Mouse (Mus musculus) left cerebral cortex, adult 2 months (tissue): ENCODE measurements around the gene Dbnl. TPM values are rescaled to one million over a fixed set of nuclear protein-coding genes. Genes with fewer than 3 reads are reported as not detected.

Experiments used
- DNase-seq, 2 experiments: peaks; one replicate each; pipeline ENCODE4 v3.0.0; 2021 to 2022; ENCODE audit warnings: low spot score in 2 of 2, mixed read lengths in 1 of 2; ENCODE audit errors: extremely low spot score in 1 of 2
- H3K27ac ChIP-seq: fragments of 200-600 bp; 2 replicates; pipeline ENCODE4 v1.8.1; 2022
- H3K4me3 ChIP-seq: fragments of 200-600 bp; 2 replicates; pipeline ENCODE4 v1.8.1; 2022
- CTCF ChIP-seq: fragments of 200-600 bp; IDR thresholded peaks from 2 replicates; pipeline ENCODE4 v1.8.1; 2022; ENCODE audit warnings: antibody characterized with exemption, mild to moderate bottlenecking, moderate library complexity
- intact Hi-C: fragments of 180-260 bp; cut with DNase I; formaldehyde crosslinking; loops from one replicate; pipeline ENCODE4 v1.15.1; 2025
- total RNA-seq, 2 experiments: library from RNA; stranded (reverse); gene quantifications; 2 replicates each; pipeline ENCODE4 v1.2.3; 2021

The Dbnl gene
- total RNA-seq, 2 experiments from 2014 or later = 68.0 to 68.4 TPM

DNA sequence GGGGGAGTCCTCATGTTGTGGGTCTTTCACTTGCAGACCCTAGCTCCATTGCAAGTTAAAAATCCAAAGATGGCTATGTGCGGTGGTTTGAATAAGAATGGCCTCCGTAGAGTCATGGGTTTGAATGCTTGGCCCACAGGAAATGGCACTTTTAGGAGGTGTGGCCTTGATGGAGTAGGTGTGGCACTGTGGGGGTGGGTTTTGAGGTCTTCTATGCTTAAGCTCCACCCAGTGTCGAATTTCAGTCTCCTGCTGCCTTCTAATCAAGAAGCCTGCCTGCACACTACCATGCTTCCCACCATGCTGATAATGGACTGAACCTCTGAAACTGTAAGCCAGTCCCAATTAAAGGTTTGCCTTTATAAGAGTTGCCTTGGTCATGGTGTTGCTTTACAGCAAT is 54.8 kb downstream of the Dbnl start:
- no peak for DNase-seq
- intact Hi-C loops = no loop called here
- Histone ChIP-seq H3K4me3 (no peak overlapping the region), H3K27ac (no peak overlapping the region)
- TF ChIP-seq CTCF = no peak

DNA sequence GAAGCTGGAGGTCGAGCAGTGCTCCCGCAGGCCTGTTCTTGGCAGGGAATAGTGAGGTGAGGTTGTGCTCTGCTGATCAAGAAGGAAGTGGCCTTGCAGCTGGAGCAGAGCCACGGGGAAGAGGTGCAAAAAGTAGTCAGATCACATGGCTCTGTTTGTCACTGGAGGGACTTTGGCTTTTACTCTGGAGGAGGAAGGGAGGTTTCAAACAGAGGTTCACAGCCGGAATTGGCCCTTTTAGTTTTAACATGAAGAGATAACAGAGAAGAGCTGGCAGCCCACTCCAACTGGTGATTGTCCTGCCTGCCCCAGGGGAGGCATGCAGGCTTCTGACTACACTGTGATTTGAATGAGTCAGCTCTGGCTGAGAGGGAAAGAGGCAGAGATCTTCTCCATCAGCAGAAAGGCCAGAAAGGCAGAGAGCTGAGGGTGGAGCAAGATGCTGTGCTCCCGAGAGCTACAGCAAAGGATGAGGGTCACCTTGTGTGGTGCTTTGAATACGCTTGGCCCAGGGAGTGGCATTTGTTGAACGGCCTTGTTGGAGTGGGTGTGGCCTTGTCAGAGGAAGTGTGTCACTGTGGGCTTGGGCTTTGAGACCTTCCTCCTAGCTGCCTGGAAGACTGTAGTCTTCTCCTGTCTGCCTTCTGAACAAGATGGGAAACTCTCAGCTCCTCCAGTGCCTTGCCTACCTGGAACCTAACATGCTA is 58.5 kb downstream of the Dbnl start:
- H3K27ac ChIP-seq = no peak overlapping the region
- no peak for TF ChIP-seq CTCF
- H3K4me3 ChIP-seq = no peak overlapping the region
- intact Hi-C loops = no loop called here
- DNase-seq = no peak

- Histone ChIP-seq H3K27ac (no peak overlapping the region), H3K4me3 (no peak overlapping the region)
- no peak for TF ChIP-seq CTCF
- intact Hi-C loops = no loop called here
- peak in 1 of 2 experiments; percentile 29 for DNase-seq
These were observed 60.5 kb downstream of the Dbnl start for GRCm38 (mm10) chr11:5848741-5849140.

GRCm38 (mm10) chr11:5849316-5849715 is 61.0 kb downstream of the Dbnl start:
- intact Hi-C loops = no loop called here
- no peak for DNase-seq
- no peak for TF ChIP-seq CTCF
- H3K4me3 ChIP-seq = no peak overlapping the region
- H3K27ac ChIP-seq = no peak overlapping the region

GRCm38 (mm10) chr11:5850452-5850851 is 62.2 kb downstream of the Dbnl start:
- TF ChIP-seq CTCF = no peak
- no peak overlapping the region for H3K4me3 ChIP-seq
- DNase-seq = no peak
- no peak overlapping the region for H3K27ac ChIP-seq
- intact Hi-C loops = no loop called here

Other genes with a start within 250 kb of the Dbnl start
- gene Ccdc117, start 246.3 kb upstream of the Dbnl start, total RNA-seq = 10 to 100 TPM; 14.7 to 16.3 TPM
- gene Ankrd36, start 218.8 kb upstream of the Dbnl start, total RNA-seq = not detected
- gene Mrps24, start 72.8 kb upstream of the Dbnl start, total RNA-seq = 10 to 100 TPM; 54.9 to 67.2 TPM
- gene Urgcp, start 26.1 kb upstream of the Dbnl start, total RNA-seq = 10 to 100 TPM; 67.7 to 71.0 TPM
- 1 to 10 TPM; 5.4 to 9.5 TPM for gene Pgam2, start 15.2 kb downstream of the Dbnl start, total RNA-seq
- 10 to 100 TPM in 1 of 2 experiments, 1 to 10 TPM in 1; 8.6 to 10.5 TPM for gene Polm, start 49.5 kb downstream of the Dbnl start, total RNA-seq
- 10 to 100 TPM; 16.5 to 22.8 TPM for gene Aebp1, start 73.5 kb downstream of the Dbnl start, total RNA-seq
- gene Pold2, start 89.8 kb downstream of the Dbnl start, total RNA-seq = 10 to 100 TPM; 18.7 to 20.7 TPM
- gene Myl7, start 110.3 kb downstream of the Dbnl start, total RNA-seq = not detected
- 1 to 10 TPM; 1.7 to 2.4 TPM for gene Gck, start 161.6 kb downstream of the Dbnl start, total RNA-seq
- 10 to 100 TPM; 75.8 to 79.8 TPM for gene Ykt6, start 167.2 kb downstream of the Dbnl start, total RNA-seq